Mouse (Mus musculus): ENCODE data around the gene Zfp512b. TPM values are rescaled to one million over a fixed set of nuclear protein-coding genes. Genes with fewer than 3 reads are reported as not detected.

The Zfp512b gene
- total and polyA plus RNA-seq, 3 experiments, result 13.2 to 20.6 (median 16.9) TPM

- 87% methylated on average over 5 of the region's 5 CpGs for WGBS
- no peaks in the 10 kb centered on the region for H3K36me3 ChIP-seq (ENCODE audit: control insufficient read depth, insufficient read depth, low read length)
- no peaks in the 10 kb centered on the region for H3K27me3 ChIP-seq (ENCODE audit: control insufficient read depth, insufficient read depth, low read length)
- H3K9ac ChIP-seq (ENCODE audit: low read depth, low read length), result no peak overlapping the region
- no peaks in the 10 kb centered on the region; the same call in 1 of the 2 replicates for H3K79me2 ChIP-seq (replicated peaks; ENCODE audit: control insufficient read depth, insufficient read depth, low read length)
- no peak for DNase-seq
- H3K4me3 ChIP-seq, result no peak overlapping the region
- no peaks in the 10 kb centered on the region for H3K4me1 ChIP-seq (ENCODE audit: control insufficient read depth, insufficient read depth, low read length)
- intact Hi-C loops (cut with DNase I), result no loop called here
- no peak for TF ChIP-seq EP300 (IDR thresholded peaks at IDR 0.05; ENCODE audit: insufficient read depth, low read depth, low read length)
- TF ChIP-seq CTCF (IDR thresholded peaks at IDR 0.05), result no peak
- no peak for TF ChIP-seq POLR2A (IDR thresholded peaks at IDR 0.05; ENCODE audit: insufficient read depth, low read depth, low read length)
- no peak overlapping the region for H3K27ac ChIP-seq
These were observed 26.3 kb upstream of the Zfp512b start for GRCm38 (mm10) chr2:181618761-181619495.

- no peak overlapping the region for H3K27ac ChIP-seq
- intact Hi-C loops (cut with DNase I), result no loop called here
- no peak overlapping the region for H3K9ac ChIP-seq (ENCODE audit: low read depth, low read length)
- TF ChIP-seq EP300 (IDR thresholded peaks at IDR 0.05; ENCODE audit: insufficient read depth, low read depth, low read length) (no peak), CTCF (IDR thresholded peaks at IDR 0.05) (no peak), POLR2A (IDR thresholded peaks at IDR 0.05; ENCODE audit: insufficient read depth, low read depth, low read length) (no peak)
- 0 out of 2 replicates have a peak, but pooled peaks cover 1% of the 10 kb centered on the region for H3K79me2 ChIP-seq (replicated peaks; ENCODE audit: control insufficient read depth, insufficient read depth, low read length)
- H3K27me3 ChIP-seq (ENCODE audit: control insufficient read depth, insufficient read depth, low read length), result no peaks in the 10 kb centered on the region
- no peak for DNase-seq
- H3K4me3 ChIP-seq, result peak overlapping the region; percentile 87; the same call in 1 of the 2 replicates
- H3K36me3 ChIP-seq (ENCODE audit: control insufficient read depth, insufficient read depth, low read length), result no peaks in the 10 kb centered on the region
- 65% methylated on average over 4 of the region's 4 CpGs for WGBS
- H3K4me1 ChIP-seq (ENCODE audit: control insufficient read depth, insufficient read depth, low read length), result peaks cover 3% of the 10 kb centered on the region
These were observed 9.8 kb upstream of the Zfp512b start for GRCm38 (mm10) chr2:181602367-181602766.

GRCm38 (mm10) chr2:181601751-181602145 is 9.1 kb upstream of the Zfp512b start:
- H3K9ac ChIP-seq (ENCODE audit: low read depth, low read length), result peak overlapping the region; percentile 30; the same call in 1 of the 2 replicates
- WGBS, result 22% methylated on average over 10 of the region's 10 CpGs
- H3K27me3 ChIP-seq (ENCODE audit: control insufficient read depth, insufficient read depth, low read length), result no peaks in the 10 kb centered on the region
- intact Hi-C loops (cut with DNase I), result no loop called here
- no peak for TF ChIP-seq EP300 (IDR thresholded peaks at IDR 0.05; ENCODE audit: insufficient read depth, low read depth, low read length)
- TF ChIP-seq POLR2A (IDR thresholded peaks at IDR 0.05; ENCODE audit: insufficient read depth, low read depth, low read length), result no peak
- TF ChIP-seq CTCF (IDR thresholded peaks at IDR 0.05), result no peak
- H3K79me2 ChIP-seq (replicated peaks; ENCODE audit: control insufficient read depth, insufficient read depth, low read length), result 0 out of 2 replicates have a peak, but pooled peaks cover 1% of the 10 kb centered on the region
- H3K4me1 ChIP-seq (ENCODE audit: control insufficient read depth, insufficient read depth, low read length), result peaks cover 3% of the 10 kb centered on the region
- H3K27ac ChIP-seq, result peak overlapping the region; percentile 93
- DNase-seq, result no peak
- H3K4me3 ChIP-seq, result peak overlapping the region; percentile 87
- no peaks in the 10 kb centered on the region for H3K36me3 ChIP-seq (ENCODE audit: control insufficient read depth, insufficient read depth, low read length)

DNA sequence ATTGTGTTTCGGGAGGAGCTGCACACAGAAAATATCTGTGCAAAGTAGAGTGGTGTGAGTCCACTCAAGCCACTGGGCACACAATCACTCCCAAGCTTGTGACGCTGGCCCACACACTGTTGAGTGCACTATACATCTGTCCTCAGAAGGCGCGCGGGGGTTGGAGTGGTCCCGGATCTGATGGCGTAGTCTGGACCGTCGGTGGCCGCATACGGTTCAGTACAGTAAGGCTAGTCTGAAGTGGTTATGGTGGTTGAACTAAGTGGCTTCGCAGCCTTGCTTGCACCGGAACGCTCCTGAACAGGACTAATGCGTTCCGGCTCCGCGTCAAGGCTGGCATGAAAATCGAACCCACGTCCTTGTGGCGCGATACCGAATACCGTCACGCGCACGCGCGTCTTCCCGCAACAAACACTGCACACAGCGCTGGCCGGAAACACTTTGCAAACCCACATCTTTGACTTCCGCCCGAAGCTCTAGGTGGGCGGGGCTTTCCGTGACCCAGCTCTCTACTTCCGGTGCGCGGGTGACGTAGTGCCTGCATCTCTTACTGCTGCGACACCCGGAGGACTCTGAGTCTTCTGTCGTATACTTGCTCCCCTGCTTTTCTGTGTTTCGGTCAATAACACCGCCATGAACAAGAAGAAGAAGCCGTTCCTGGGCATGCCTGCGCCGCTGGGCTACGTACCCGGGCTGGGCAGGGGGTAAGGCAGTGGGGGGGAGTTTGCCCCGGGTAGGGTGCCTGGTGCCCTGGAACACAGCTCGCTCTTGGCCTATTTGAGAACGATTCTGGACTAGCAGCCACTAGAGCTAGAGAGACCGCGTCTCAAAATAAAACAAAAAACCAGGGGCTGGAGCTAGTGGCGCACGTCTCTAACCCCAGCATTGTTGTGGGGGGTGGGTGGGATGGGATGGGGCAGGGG is 8.5 kb upstream of the Zfp512b start:
- peak overlapping the region; percentile 87 for H3K4me3 ChIP-seq
- WGBS, result under 1% methylated on average over 57 of the region's 57 CpGs
- peaks cover 3% of the 10 kb centered on the region for H3K4me1 ChIP-seq (ENCODE audit: control insufficient read depth, insufficient read depth, low read length)
- DNase-seq, result peak; percentile 94 to 96
- H3K79me2 ChIP-seq (replicated peaks; ENCODE audit: control insufficient read depth, insufficient read depth, low read length), result 0 out of 2 replicates have a peak, but pooled peaks cover 1% of the 10 kb centered on the region
- H3K9ac ChIP-seq (ENCODE audit: low read depth, low read length), result peak overlapping the region; percentile 87
- H3K27ac ChIP-seq, result peak overlapping the region; percentile 93
- H3K27me3 ChIP-seq (ENCODE audit: control insufficient read depth, insufficient read depth, low read length), result no peaks in the 10 kb centered on the region
- no peaks in the 10 kb centered on the region for H3K36me3 ChIP-seq (ENCODE audit: control insufficient read depth, insufficient read depth, low read length)
- TF ChIP-seq EP300 (IDR thresholded peaks at IDR 0.05; ENCODE audit: insufficient read depth, low read depth, low read length) (peak; percentile 64; the same call in 1 of the 2 replicates), CTCF (IDR thresholded peaks at IDR 0.05) (0 out of 2 replicates have a peak, but pooled peaks have one; percentile 4), POLR2A (IDR thresholded peaks at IDR 0.05; ENCODE audit: insufficient read depth, low read depth, low read length) (peak; percentile 94; the same call in 1 of the 2 replicates)
- intact Hi-C loops (cut with DNase I), result no loop called here

DNA sequence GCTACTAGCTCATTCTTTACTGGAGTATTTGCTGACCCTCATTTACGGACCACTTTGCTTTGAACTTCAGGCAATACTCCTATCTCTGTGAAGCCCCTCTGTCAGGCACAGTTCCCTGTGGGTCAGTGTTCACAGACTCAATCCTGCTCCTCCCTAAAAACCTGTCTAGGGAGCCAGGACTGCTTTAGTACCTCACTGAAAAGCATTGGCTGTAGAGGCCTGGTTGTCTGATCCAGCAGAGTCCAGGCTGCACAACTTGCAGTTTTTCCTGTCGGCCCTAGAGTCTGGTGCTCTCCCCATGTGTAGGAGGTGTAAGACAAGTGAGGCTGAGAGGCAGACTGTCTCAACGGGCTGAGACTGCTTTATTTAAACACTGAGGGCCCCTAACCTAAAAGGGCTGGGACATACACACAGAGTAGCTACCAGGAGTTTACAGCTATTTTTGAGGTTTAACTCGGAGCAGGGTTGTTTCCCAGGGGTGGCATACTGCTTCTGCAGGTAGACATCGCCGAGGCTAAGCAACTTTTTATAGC is 7.7 kb upstream of the Zfp512b start:
- no peak for DNase-seq
- no peaks in the 10 kb centered on the region for H3K27me3 ChIP-seq (ENCODE audit: control insufficient read depth, insufficient read depth, low read length)
- no peak overlapping the region; the same call in 1 of the 2 replicates for H3K9ac ChIP-seq (ENCODE audit: low read depth, low read length)
- H3K79me2 ChIP-seq (replicated peaks; ENCODE audit: control insufficient read depth, insufficient read depth, low read length), result no peaks in the 10 kb centered on the region
- H3K4me3 ChIP-seq, result peak overlapping the region; percentile 87
- H3K4me1 ChIP-seq (ENCODE audit: control insufficient read depth, insufficient read depth, low read length), result peaks cover 3% of the 10 kb centered on the region
- TF ChIP-seq CTCF (IDR thresholded peaks at IDR 0.05) (no peak), EP300 (IDR thresholded peaks at IDR 0.05; ENCODE audit: insufficient read depth, low read depth, low read length) (no peak), POLR2A (IDR thresholded peaks at IDR 0.05; ENCODE audit: insufficient read depth, low read depth, low read length) (no peak)
- peak overlapping the region; percentile 93 for H3K27ac ChIP-seq
- WGBS, result 63% methylated on average over 6 of the region's 6 CpGs
- intact Hi-C loops (cut with DNase I), result no loop called here
- H3K36me3 ChIP-seq (ENCODE audit: control insufficient read depth, insufficient read depth, low read length), result no peaks in the 10 kb centered on the region
